Mouse (Mus musculus): Measurements from ENCODE around the gene 4931428L18Rik.
A peak's percentile ranks its signal among the peaks of the same experiment; 100 is the strongest.
"Not testable (repeated sequence)": the region's sequence is repeated elsewhere in the genome, so short reads cannot be mapped to it uniquely, and the experiment has no call there.

4931428L18Rik gene

GRCm38 (mm10) chr1:31059806-31060205 is 162.7 kb downstream of the 4931428L18Rik start:
- no peak for DNase-seq (ENCODE audit: extremely low read depth, low read depth)

- no peak for DNase-seq (ENCODE audit: extremely low read depth, low read depth)
Observed at GRCm38 (mm10) chr1:31058861-31059351, 163.6 kb downstream of the 4931428L18Rik start.

GRCm38 (mm10) chr1:31058196-31058595 is 164.3 kb downstream of the 4931428L18Rik start:
- no peak for DNase-seq (ENCODE audit: extremely low read depth, low read depth)

GRCm38 (mm10) chr1:31051370-31051921 is 171.0 kb downstream of the 4931428L18Rik start:
- no peak for DNase-seq (ENCODE audit: extremely low read depth, low read depth)

- DNase-seq (ENCODE audit: extremely low read depth, low read depth), result no peak
Observed at GRCm38 (mm10) chr1:31049954-31050652, 172.4 kb downstream of the 4931428L18Rik start.

GRCm38 (mm10) chr1:31043208-31043607 is 179.3 kb downstream of the 4931428L18Rik start:
- no peak for DNase-seq (ENCODE audit: extremely low read depth, low read depth)

- no peak for DNase-seq (ENCODE audit: extremely low read depth, low read depth)
Observed at GRCm38 (mm10) chr1:31042793-31043192, 179.7 kb downstream of the 4931428L18Rik start.

GRCm38 (mm10) chr1:31033851-31034534 is 188.5 kb downstream of the 4931428L18Rik start:
- no peak for DNase-seq (ENCODE audit: extremely low read depth, low read depth)

GRCm38 (mm10) chr1:31032351-31032750 is 190.1 kb downstream of the 4931428L18Rik start:
- no peak for DNase-seq (ENCODE audit: extremely low read depth, low read depth)

- no peak for DNase-seq (ENCODE audit: extremely low read depth, low read depth)
Observed at GRCm38 (mm10) chr1:31023173-31023572, 199.3 kb downstream of the 4931428L18Rik start.

- no peak for DNase-seq (ENCODE audit: extremely low read depth, low read depth)
Observed at GRCm38 (mm10) chr1:31019283-31019682, 203.2 kb downstream of the 4931428L18Rik start.

GRCm38 (mm10) chr1:31017377-31017776 is 205.1 kb downstream of the 4931428L18Rik start:
- no peak for DNase-seq (ENCODE audit: extremely low read depth, low read depth)

- DNase-seq (ENCODE audit: extremely low read depth, low read depth), result no peak
Observed at GRCm38 (mm10) chr1:31016068-31016467, 206.4 kb downstream of the 4931428L18Rik start.

- no peak for DNase-seq (ENCODE audit: extremely low read depth, low read depth)
Observed at GRCm38 (mm10) chr1:31015261-31015660, 207.2 kb downstream of the 4931428L18Rik start.

GRCm38 (mm10) chr1:30977868-30978267 is 244.6 kb downstream of the 4931428L18Rik start, which contains the start of gene AC153137.1:
Gene AC153137.1, minus strand, starts transcription at chr1:30977968.
- not testable (repeated sequence) for DNase-seq (ENCODE audit: extremely low read depth, low read depth)

GRCm38 (mm10) chr1:30977239-30977638 is 245.2 kb downstream of the 4931428L18Rik start:
- not testable (repeated sequence) for DNase-seq (ENCODE audit: extremely low read depth, low read depth)

- no peak for DNase-seq (ENCODE audit: extremely low read depth, low read depth)
Observed at GRCm38 (mm10) chr1:30951795-30952194, 270.7 kb downstream of the 4931428L18Rik start.

- no peak for DNase-seq (ENCODE audit: extremely low read depth, low read depth)
Observed at GRCm38 (mm10) chr1:30950456-30950835, 272.0 kb downstream of the 4931428L18Rik start.

- DNase-seq (ENCODE audit: extremely low read depth, low read depth), result peak; percentile 75
Observed at GRCm38 (mm10) chr1:30949710-30950455, 272.6 kb downstream of the 4931428L18Rik start.

GRCm38 (mm10) chr1:30948950-30949639 is 273.4 kb downstream of the 4931428L18Rik start:
- no peak for DNase-seq (ENCODE audit: extremely low read depth, low read depth)

All from MEL-GATA-1-ER (cell line).